Mouse (Mus musculus) right cerebral cortex, postnatal 25 days (tissue): Measurements from ENCODE around the gene Isca1.
"Not testable (repeated sequence)": the region's sequence is repeated elsewhere in the genome, so short reads cannot be mapped to it uniquely, and the experiment has no call there.

Experiments
- DNase-seq: peaks from one replicate; pipeline ENCODE4 v3.0.0; 2022

Gene Isca1

DNA sequence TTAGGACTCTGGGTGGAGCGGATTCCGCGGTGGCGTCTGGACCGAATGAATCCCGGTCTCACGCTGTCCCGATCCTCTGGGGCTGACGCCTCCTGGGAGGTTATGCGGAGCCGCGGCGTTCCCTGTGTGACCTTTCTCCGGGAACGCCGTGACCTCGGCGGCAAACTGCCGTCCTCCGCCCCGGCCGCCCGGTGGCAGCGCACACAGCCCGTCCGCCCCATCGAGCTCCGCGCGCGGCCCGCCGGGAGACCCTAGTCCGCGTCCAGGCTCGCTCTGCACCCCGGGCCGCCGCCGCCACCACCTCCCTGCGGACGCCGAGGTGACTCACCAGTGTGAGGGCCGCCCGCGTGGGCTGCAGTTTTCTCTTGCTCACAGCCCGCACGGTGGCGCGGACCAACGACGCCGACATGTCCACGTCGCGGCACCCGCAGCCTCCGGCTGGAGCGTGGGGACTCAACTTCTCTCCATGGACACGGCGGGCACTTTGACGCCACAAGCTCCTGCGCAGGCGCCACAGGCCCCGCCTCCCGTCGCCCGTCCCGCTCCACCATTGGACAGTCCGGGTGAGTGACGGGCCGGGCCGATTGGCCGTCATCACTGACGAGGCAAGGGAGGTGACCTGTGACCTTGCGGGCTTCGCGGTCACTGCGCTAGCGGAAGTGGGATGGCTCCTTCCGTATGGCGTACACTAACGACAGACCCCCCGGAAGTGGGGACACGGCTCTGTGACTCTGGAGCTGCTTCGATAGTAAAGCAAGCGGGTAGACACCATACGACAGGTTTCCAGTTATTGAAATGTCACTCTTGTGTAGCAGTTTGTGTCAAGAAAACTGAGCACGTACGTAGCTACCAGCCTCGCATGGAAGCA, at the start of gene Isca1:
TSS of gene Isca1 (minus strand) at position 515 of the 868 bp plus-strand sequence.
- peak; percentile 99 for DNase-seq

DNA sequence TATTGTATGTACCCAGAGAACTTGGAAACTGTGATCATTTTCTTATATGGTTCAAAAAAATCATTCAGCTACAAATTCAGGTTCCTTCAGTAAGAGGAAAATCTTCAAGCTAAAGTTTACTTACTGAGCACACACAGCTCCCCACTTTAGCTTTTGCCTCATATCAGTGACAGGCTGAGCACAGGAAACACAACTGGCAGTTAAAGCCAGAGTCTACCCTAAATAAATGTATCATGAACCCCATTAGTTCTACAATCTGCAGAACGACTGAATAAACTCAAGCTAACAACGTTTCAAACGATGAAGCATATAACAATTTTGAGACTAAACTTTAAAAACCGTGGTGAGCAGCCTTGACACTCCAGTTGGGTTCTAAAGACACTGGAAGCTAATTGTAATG, 47.7 kb upstream of the Isca1 start:
- DNase-seq = no peak

DNA sequence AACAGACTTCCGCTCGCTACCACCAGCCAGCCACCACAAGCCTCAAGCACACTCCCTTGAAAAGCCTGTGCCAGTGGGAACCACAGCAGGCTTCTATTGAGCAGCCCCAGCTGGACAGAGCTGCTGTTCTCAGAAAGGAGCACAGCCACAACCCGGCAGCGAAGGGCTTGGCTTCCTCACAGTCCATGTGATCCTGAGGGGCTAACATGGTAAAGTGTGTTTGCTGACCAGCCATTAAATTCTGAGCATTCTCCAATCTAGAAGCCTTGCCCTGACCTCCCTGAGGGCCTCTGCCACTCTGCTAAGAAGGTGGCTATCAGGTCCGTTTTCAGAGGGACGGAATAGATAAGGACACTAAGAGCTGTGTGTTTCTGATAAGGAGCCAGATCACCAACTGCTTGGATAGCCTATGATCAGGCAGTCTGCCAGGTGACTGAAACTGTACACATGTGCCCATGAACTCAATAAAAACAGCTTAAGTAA, 44.5 kb upstream of the Isca1 start:
- no peak for DNase-seq

DNA sequence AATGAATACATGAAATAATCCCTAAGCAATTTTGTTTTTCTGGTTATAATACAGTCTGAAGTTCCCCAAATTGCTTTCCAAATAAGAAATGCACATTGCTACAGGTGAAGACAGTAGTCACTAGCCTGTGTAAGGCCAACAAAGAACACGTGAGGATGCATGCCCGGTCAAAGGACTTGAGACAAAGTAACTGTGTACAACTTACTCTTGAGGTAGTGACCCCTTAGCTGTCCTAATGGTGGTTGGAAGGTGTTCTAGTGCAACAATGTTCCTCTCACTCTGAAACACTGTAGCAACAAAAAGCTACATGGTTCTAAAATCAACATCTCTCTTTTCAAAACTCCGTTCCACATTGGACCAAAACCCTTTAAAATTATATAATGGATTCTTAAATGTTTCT, 42.0 kb upstream of the Isca1 start:
- no peak for DNase-seq

DNA sequence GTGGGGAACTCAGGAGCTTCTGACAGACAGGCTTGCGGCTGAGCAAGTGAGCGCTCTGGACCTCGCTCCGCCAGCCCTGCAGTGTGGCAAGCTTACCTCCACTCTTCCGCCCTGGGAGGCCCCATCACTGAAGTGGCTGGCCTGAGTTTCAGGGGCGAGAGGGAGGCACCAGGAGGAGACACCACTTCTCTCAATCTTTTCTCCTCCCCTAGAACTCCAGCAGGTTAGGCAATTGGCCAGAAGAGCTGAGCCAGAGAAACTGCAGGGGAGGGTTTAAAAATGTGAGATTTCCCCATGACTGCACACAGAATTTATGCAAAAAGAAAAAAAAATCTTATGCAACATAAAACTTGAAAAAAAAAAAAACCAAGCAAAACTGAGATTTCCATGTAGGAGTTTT, 31.4 kb upstream of the Isca1 start:
- DNase-seq = peak; percentile 45

DNA sequence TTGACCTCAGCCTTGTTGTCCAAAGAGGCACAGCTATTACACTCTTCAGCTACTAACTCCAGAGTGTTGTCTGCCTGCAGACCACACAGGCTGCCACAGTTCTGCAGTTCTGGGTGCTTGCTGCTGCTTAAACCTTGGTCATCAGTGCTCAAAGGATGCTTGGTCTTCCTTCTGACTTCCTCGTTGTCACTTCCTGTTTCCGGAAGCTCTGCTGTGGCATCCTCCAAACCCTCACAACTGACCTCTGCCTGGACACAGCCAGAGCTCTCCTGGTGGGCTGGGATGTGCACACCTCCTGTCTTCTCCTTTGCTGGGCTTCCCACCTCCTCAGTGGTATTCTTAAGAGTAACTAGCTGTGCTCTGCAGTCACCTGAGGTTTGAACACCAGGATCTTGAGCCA, 30.5 kb upstream of the Isca1 start:
- no peak for DNase-seq

DNA sequence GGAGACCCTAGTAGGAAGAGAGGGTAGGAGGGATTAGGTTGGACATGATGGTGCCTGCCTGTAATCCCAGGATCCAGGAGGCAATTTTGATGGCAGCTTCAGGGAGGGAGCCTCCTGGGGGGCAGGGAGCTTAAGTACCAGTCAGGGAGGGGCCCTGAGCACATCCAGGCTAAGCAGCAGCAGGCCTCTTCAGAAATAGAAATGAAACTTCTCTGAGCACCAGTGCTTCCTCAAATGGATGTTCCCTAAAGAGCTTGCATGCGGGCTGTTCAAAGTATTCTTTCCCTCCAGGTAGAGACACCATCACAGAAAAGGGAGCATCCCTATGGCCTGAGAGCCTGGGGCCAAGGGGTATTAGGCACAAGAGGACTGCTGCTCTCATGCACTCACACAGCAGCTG, 28.7 kb upstream of the Isca1 start:
- no peak for DNase-seq

DNA sequence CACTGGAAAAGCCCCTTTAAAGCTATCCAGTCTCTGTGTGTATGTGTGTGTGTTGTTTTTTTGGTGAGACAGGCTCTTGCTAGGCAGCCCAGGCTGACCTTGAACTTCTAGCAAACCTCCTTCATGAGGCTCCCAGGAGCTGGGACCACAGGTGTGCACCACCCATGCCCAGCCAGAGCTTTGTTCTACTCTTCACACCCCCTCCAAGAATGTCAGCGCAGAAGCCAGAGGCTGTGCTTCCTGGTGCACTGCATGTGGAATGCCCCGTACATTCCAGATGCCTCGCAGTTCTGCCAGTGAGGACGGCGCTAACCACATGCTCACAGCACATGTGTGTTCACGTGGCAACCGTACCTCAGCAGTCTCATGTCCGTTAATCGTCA, 26.8 kb upstream of the Isca1 start:
- no peak for DNase-seq

DNA sequence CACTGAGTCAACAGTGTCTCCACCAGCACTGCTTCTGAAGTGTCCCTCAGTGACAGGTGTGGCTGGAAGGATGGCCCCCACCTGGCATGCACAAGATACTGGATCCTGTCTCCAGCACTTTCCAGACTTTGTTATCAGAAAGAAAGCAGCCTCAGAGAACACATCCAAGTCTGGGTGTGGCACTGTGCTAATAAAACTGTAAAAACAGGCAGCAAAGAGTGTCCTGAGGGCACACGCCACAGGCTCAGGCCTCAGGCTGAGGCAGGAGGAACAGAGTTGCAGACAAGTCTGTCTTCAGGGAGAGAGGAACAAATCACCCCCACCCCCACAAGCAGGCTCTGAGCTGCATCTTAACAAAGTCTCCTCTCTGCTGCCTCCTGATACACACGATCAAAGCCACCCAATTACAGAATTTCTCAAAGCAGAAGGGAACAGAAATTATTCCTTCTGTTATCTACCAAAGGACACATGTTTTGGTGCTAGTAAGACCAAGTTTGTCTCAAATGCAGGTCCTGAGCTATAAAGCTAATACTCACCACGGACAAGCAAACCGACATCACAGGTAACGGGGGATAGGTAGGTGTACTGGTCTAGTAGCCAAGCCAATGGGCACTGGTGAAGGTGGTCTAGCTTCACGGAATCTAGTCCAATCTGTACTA, 26.3 kb upstream of the Isca1 start:
- DNase-seq = no peak

DNA sequence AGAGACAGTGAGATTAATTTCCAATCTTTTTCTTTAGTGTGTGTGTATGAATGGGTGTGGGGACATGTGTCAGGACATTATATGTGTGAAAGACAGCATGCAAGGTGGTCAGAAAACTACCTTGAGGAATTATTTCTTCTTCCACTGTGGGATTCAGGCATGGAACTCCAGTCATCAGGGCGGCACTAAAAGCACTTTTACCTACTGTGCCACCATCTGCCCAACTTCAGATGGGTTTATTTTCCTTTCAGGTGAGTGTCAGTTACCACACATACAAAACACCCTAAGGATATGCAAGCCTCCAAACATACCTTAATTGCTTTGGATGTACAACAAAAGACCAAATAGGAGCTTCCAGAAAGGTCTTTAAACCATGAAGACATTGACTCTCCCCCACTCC, 25.2 kb upstream of the Isca1 start:
- DNase-seq = no peak

DNA sequence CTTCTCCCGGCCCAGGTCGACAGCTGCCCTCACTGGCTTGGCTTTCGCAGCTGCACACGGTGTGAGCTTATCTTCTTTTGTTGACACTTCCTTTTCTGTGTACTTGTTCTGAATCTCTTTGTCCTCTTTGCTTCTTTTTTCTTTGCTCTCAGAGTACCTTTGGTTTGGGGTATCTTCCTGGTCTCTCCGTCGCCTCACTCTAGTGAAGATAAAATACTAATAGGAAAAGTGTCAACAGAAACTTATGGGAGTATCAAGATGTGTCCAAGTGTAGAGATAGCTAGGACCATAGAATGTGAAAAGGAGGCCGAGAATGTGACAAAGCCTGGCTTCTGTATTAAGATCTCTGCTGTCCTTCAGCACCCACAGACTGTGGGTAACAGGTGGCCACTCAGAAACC, 12.5 kb upstream of the Isca1 start, which contains the start of gene Gm49354:
TSS of gene Gm49354 (minus strand) at position 101 of the 400 bp plus-strand sequence.
- no peak for DNase-seq

DNA sequence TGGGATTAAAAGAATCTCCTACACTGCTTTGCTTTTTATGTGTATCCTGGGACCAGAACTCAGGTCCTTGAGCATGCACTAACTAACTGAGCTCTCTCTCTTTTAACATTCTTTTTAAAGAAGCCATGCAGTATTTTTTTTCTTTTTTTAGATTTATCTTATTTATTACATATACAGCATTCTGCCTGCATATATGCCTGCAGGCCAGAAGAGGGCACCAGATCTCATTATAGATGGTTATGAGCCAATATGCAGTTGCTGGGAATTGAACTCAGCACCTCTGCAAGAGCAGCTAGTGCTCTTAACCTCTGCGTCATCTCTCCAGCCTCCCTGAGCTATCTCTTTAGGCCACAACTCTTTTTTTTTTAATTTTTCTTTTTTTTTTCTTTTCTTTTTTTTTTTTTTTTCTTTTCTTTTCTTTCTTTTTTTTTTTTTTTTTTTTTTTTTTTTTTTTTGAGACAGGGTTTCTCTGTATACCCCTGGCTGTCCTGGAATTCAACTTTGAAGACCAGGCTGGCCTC, 10.2 kb upstream of the Isca1 start:
- DNase-seq = not testable (repeated sequence)

DNA sequence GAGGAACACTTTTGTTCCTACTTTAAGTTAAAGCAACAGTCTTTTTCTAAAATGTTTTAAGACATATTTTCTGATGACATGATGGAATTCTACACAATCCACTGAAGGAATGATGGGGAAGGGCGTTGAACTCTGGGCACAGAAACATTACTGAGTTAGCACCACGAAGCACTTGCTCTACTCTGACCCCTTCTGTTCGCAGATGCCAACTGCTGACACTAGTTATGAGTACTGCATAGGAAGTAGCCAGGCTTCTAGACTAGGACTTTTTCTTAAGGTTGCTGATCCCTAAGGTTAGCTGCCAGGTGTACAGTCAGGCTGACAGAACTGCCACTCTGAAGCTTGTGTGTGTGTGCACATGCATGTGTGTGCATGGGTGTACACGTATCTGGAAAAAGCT, 9.6 kb upstream of the Isca1 start:
- DNase-seq = no peak

DNA sequence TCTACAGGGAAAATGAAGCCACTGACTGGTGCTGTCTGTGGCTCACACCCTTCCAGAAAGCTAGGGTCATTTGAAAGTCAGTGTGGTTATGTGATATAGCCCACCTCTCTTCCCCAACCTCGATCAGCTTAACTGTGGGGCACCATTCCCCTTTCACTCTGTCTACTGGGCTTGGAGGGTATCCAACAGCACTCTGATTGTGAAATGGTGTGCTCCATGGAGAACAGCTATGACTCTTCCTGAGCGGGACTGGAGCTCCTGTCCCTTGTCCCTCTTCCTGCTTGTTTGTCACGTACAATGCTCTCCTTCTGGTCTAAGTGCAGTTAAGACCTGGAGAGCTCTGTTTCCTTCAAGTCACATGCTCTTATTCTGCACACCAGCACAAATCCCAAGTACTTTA, 5.6 kb upstream of the Isca1 start:
- no peak for DNase-seq

DNA sequence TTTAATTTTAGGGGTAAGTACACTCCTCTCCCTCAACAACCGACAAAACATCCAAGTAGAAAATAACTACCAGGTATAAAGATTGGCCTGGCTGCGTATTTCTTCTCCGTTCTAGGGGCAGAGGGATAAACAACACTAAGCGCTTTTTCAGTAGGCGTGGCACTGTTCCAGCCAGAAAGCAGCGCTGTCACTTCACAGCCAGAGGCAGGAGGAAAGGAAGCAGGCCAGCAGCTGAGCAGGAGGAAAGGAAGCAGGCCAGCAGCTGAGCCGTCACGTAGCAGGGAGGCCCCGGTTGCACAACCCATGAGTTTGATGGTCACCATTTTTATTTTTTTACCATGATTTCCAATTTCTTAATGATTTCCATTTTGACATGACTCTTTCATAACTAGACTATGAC, 1.6 kb upstream of the Isca1 start:
- peak; percentile 37 for DNase-seq

DNA sequence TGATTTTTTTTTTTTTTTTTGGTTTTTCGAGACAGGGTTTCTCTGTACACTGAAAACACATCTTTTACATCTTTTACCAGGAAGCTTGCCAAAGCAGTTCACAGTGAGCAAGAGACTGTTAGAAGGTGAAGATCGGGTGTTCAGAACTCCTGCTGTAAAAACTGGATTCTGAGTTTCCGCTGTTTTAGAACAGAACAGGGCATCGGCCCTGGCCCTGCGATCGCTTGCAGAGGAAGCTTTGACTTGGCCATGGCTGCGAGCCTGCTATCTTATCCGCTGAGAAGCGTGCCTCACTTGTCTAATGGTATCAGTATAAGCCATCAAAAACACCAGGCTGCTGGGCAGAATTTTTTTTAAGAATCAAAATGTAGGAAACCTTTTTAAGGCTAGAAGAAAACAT, 1.2 kb upstream of the Isca1 start:
- DNase-seq = peak; percentile 13

DNA sequence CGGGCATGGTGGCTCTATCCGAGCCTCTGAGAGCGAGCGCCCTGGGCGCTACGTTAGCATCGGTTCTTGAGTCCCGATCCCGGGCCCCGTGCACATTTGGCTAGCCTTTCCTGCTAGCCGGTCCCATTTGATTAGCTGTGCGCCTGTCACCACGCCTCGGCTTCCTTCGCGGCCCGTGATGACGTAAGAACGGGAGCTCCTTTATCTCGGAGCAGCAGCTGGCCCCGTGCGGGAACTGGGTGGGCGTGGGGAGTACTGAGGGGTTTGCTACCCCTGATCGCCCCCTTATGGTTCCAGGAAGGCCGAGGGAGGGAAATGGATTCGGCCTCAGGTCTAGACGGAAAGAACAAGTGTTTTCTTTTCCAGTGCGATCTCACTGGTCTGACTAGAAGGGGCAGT, 553 bp upstream of the Isca1 start:
- DNase-seq = peak; percentile 82

DNA sequence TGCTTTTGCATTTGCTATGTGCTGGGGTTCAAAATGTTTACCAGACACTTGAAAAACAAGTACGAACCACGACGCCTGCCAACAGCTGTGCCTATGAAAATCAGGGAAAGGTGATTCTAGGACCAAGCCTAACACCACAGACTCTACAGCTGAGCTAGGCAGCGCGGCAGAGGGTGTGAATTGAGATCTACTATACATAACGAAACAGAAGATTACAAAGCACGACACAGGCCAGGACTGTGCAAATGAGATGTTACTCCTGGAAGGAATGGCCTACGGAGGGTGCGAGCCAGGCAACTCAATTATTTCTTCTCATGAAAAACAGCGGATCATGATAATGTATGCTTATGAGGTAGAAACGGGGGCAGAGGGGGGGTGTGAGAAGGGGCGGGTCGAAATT, 1.1 kb downstream of the Isca1 start:
- no peak for DNase-seq

DNA sequence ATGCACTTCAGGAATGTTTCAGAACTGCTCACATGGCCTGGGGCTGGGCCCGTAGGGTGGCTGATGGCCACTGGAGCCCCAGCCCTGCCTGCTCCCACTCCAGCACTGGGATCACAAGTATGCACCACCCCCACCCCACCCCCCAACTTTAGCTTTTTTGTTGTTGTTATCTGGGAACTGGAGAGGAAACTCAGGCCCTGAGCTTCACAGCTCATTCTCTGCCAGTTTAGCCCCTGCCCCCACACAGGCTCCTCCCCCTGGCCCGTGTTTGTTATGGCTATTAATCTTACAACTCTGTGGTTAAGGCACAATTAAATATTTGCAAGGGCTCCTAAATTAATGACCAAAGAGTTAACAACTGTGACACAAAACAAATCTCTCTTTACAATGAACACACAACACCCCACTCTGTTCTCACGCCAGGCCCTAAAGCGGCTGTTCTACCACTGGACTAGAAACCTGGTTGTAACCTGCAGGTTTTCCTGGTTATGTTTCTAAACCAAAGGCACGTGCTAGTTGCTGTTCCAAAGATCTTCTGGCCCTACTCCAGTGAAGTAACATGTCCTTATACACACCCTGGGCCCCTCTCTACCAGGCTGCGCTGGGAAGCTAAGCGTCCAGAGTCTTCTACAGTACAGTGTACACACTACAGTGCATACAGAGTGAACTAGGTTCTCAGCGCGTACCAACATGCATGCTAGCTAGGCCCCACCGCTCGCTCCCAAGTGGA, 2.7 kb downstream of the Isca1 start:
- no peak for DNase-seq

DNA sequence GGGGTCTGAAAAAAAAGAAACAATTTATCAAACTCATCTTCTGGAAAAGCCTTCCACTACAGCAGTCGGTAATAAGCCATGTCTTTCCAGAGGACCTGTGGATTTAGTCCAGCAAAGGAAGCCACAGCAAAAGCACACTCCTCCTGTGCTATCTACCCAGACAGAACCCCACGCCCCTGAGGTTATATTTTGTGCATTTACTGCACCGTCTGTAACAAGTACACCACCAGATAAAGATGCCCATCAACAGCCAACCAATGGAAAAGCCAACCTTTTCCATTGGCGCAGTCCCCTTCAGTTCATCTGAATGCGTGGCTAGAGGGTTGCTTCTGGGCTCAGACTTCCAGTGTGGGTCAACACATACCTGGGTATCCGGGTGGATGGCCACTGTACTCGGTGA, 6.8 kb downstream of the Isca1 start:
- no peak for DNase-seq

DNA sequence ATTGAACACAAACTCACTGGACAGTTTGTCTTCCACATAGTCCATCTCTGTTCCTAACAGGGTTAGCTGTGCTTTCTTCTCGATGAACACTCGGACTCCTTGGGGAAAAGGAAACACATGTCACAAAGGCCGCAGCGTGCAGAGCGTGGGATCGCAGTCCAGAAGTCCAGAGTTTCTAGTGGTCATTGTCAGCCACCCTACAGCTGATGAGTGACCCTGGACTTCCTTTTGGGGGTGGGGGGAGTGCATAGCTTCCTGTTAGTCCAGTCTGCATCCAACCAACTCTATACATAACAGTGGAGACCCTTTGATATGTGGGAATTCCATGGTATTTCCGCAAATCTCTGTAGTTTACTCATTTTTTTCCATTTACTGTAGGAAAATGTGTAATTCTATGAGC, 12.7 kb downstream of the Isca1 start:
- DNase-seq = no peak

DNA sequence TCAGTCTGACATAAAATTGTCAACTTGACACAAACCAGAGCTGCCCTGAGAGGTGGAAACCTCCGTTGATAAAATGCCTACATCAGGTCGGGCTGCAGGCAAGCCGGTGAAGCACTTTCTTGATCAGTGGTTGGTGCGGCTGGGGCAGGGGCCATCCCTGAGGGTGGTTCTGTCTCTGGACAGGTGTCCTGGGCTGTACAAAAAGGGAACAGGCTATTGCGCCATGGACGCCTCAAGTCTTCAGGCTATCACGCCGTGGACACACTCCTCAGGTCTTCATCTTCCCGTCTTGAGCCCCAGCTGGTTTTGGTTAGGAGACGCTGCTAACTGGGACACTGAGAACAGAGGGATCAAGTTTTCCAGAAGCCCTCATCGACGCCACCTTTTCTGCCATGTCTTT, 19.3 kb downstream of the Isca1 start:
- DNase-seq = no peak

DNA sequence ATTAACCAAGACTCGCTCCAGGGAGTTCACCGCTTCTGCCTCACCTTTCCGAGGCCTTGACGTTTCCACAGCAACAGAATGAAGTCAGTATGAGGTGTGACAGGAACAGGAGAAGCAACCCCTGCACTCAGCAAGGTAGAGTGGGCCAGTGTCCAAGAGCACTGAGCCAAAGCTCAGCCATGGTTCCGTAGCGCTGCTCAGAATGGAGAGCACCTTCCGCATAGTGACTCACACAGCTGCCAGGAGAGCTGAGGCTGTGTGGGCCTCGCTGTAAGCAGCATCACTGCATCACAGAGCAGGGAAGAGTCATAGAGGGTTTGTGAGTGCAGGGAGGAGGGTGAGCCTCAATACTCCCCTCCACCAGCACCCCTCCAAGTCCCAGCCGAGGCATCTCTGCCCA, 22.9 kb downstream of the Isca1 start, which contains the start of gene 1700014D04Rik:
TSS of gene 1700014D04Rik (minus strand) at position 42 of the 400 bp plus-strand sequence.
- DNase-seq = peak; percentile 71
